In the genomic region with DNA sequence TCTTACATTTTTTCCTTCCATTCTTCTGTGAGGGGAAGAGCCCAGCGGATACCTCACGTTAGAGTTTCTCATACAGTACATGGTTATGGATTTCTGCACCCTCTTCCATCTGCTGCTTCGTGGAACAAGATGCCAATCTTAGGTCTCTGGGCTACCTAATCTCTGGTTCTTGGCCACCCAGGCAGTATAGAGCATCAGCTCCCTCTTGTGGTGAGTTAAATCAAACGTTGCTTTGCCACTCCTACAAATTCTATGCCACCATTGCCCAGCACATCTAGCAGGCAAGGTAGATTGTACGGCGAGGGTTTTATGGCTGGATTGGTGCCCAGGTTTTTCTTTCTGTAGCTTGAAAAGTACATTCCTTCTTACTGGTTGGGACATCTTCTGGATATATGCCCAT, we compare ENCODE assay signal across 13 mouse cellular contexts.
DNase-seq lines count a peak whose midpoint lies in the region; ATAC-seq lines count a peak whose summit lies in the region.
"Had no signal": no experiment of that assay in that cellular context is flagged by ENCODE, and none has a peak within 500 bp of the region (broad histone marks: within the 10 kb centered on the region; RNA-seq: fewer than 3 reads in every experiment).

No protein-coding gene starts in this region.

- no peak overlapping the region for H3K27ac ChIP-seq in limb, embryonic 11.5 days (replicated peaks; ENCODE audit: low read depth, low read length)
- H3K27ac ChIP-seq in limb, embryonic 10.5 days: no peak overlapping the region
- no peak overlapping the region for H3K27ac ChIP-seq in heart, embryonic 12.5 days (ENCODE audit: poor library complexity, severe bottlenecking)
- H3K27ac ChIP-seq: embryonic facial prominence, embryonic 12.5 days; kidney, embryonic 15.5 days; stomach, embryonic 15.5 days had no signal

- no peak overlapping the region for H3K9ac ChIP-seq in limb, embryonic 11.5 days (ENCODE audit: low read length)
- H3K9ac ChIP-seq in heart, embryonic 12.5 days: no peak overlapping the region
- H3K9ac ChIP-seq: embryonic facial prominence, embryonic 12.5 days; kidney, embryonic 15.5 days; stomach, embryonic 15.5 days had no signal

- DNase-seq in frontal cortex, postnatal 25 days (ENCODE audit: low spot score in 2 of 2): no peak
- peak; percentile 24 for DNase-seq in limb, embryonic 11.5 days (ENCODE audit: low spot score)
- DNase-seq in limb, embryonic 10.5 days (ENCODE audit: low spot score): no peak
- DNase-seq in ZHBTc4 (ENCODE audit: low read depth, low spot score): peak; percentile 68
- DNase-seq in mesoderm, embryonic 11.5 days (ENCODE audit: low read depth, low spot score): peak; percentile 23
- DNase-seq: adrenal gland, postnatal 14 days had no signal

- H3K36me3 ChIP-seq in limb, embryonic 11.5 days (ENCODE audit: control insufficient read depth, insufficient read depth, low read length): no peaks in the 10 kb centered on the region
- H3K36me3 ChIP-seq in limb, embryonic 10.5 days: no peaks in the 10 kb centered on the region
- no peaks in the 10 kb centered on the region for H3K36me3 ChIP-seq in heart, embryonic 12.5 days
- H3K36me3 ChIP-seq: embryonic facial prominence, embryonic 12.5 days; kidney, embryonic 15.5 days; stomach, embryonic 15.5 days had no signal

- H3K4me1 ChIP-seq in limb, embryonic 11.5 days (ENCODE audit: control insufficient read depth, insufficient read depth, low read length): no peaks in the 10 kb centered on the region
- H3K4me1 ChIP-seq in limb, embryonic 10.5 days: no peaks in the 10 kb centered on the region
- no peaks in the 10 kb centered on the region for H3K4me1 ChIP-seq in heart, embryonic 12.5 days (replicated peaks)
- H3K4me1 ChIP-seq: embryonic facial prominence, embryonic 12.5 days; kidney, embryonic 15.5 days; stomach, embryonic 15.5 days had no signal

- H3K4me2 ChIP-seq in limb, embryonic 11.5 days (ENCODE audit: low read depth, severe bottlenecking): no peak overlapping the region
- H3K4me2 ChIP-seq in heart, embryonic 12.5 days: no peak overlapping the region
- H3K4me2 ChIP-seq: embryonic facial prominence, embryonic 12.5 days; kidney, embryonic 15.5 days; stomach, embryonic 15.5 days had no signal

- no peak overlapping the region for H3K4me3 ChIP-seq in limb, embryonic 11.5 days (ENCODE audit: low read depth, low read length)
- no peak overlapping the region for H3K4me3 ChIP-seq in limb, embryonic 10.5 days
- no peak overlapping the region for H3K4me3 ChIP-seq in heart, embryonic 12.5 days
- H3K4me3 ChIP-seq: embryonic facial prominence, embryonic 12.5 days; kidney, embryonic 15.5 days; stomach, embryonic 15.5 days had no signal

- 62% methylated on average over 6 of the region's 6 CpGs for WGBS in limb, embryonic 11.5 days
- WGBS in limb, embryonic 10.5 days: 62% methylated on average over 6 of the region's 6 CpGs
- WGBS in heart, embryonic 12.5 days: 58% methylated on average over 6 of the region's 6 CpGs

- H3K27me3 ChIP-seq in limb, embryonic 11.5 days (ENCODE audit: control insufficient read depth, insufficient read depth, low read length): no peaks in the 10 kb centered on the region
- no peaks in the 10 kb centered on the region for H3K27me3 ChIP-seq in limb, embryonic 10.5 days (ENCODE audit: low read depth, poor library complexity, severe bottlenecking)
- H3K27me3 ChIP-seq in heart, embryonic 12.5 days (replicated peaks): no peaks in the 10 kb centered on the region
- H3K27me3 ChIP-seq: CH12.LX; embryonic facial prominence, embryonic 12.5 days; kidney, embryonic 15.5 days; stomach, embryonic 15.5 days had no signal

- no peaks in the 10 kb centered on the region for H3K9me3 ChIP-seq in limb, embryonic 11.5 days (ENCODE audit: control insufficient read depth, low read length)
- H3K9me3 ChIP-seq in limb, embryonic 10.5 days (replicated peaks): no peaks in the 10 kb centered on the region
- H3K9me3 ChIP-seq in heart, embryonic 12.5 days (replicated peaks): no peaks in the 10 kb centered on the region
- H3K9me3 ChIP-seq: kidney, embryonic 15.5 days; stomach, embryonic 15.5 days had no signal

- ATAC-seq in frontal cortex, adult (ENCODE audit: low TSS enrichment): 0 out of 2 replicates have a peak, but pooled peaks have one; percentile 47
- ATAC-seq in limb, embryonic 11.5 days (ENCODE audit: insufficient number of reproducible peaks, low FRiP score, low TSS enrichment, low read depth): no peak
- ATAC-seq in heart, embryonic 12.5 days (ENCODE audit: insufficient number of reproducible peaks, low FRiP score): no peak
- no peak for ATAC-seq in erythroid progenitor cell, adult 5-6 weeks (replicated peaks; ENCODE audit: low FRiP score, poor library complexity, severe bottlenecking)

Comparison
In these comparisons a context has a peak if more than half of its experiments do, and no peak if none do; other contexts are left out.
1. DNase-seq: peak in limb, embryonic 11.5 days (single experiment), ZHBTc4 (single experiment) and mesoderm, embryonic 11.5 days (single experiment); none in frontal cortex, postnatal 25 days (0 of 2) and limb, embryonic 10.5 days (single experiment).